7 mouse cellular contexts compared by ENCODE assay signal in the genomic region with DNA sequence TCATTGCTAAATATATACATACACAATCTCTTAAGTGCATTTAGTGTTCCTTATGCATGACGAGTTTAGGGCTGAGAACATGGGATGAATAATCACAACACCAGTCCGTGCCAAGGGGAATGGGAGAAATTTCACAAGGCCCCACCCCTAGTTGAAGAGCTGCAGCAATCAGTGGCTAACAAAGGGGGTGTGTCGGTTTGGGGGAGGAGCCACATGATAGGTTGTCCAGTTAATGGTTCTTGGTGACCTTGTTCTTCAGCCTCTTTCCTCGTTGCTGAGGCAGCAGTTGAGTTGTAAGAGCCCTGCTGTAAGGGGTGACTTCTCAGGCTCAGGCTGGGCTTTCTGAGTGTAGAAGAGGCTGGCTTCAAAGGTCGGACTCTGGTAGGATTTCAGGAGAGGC. TPM values are rescaled to one million over a fixed set of nuclear protein-coding genes. Genes with fewer than 3 reads are reported as not detected.
DNase-seq lines count a peak whose midpoint lies in the region; ATAC-seq and TF ChIP-seq lines count a peak whose summit lies in the region.

No protein-coding gene starts in this region.

- H3K4me1 ChIP-seq in spleen, adult 2 months (ENCODE audit: control insufficient read depth, insufficient read depth, insufficient read length), result peaks cover 10% of the 10 kb centered on the region; the same call in 1 of the 2 replicates
- H3K4me1 ChIP-seq in hindbrain, embryonic 13.5 days (replicated peaks), result peaks cover 39% of the 10 kb centered on the region
- peaks cover 56% of the 10 kb centered on the region for H3K4me1 ChIP-seq in liver, embryonic 13.5 days (replicated peaks)

- DNase-seq in spleen, adult 2 months (ENCODE audit: low read depth in 1 of 2, low spot score in 2 of 2), result no peak
- DNase-seq in spleen, adult 12 weeks (ENCODE audit: low spot score), result no peak
- DNase-seq in brain, adult 2 months (ENCODE audit: low read depth, low spot score), result peak; percentile 62
- peak; percentile 58 for DNase-seq in liver, embryonic 13.5 days
- peak; percentile 65 for DNase-seq in skeletal muscle tissue, adult 2 months (ENCODE audit: low read depth, low spot score)
- DNase-seq in thymus, adult 18-20 months, result no peak

- H3K4me2 ChIP-seq in hindbrain, embryonic 13.5 days, result peak overlapping the region; percentile 97; the same call in 1 of the 2 replicates
- H3K4me2 ChIP-seq in liver, embryonic 13.5 days, result peak overlapping the region; percentile 89

- H3K36me3 ChIP-seq in spleen, adult 2 months (ENCODE audit: control insufficient read depth, insufficient read depth, low read length), result peaks cover 9% of the 10 kb centered on the region
- H3K36me3 ChIP-seq in hindbrain, embryonic 13.5 days, result peaks cover 22% of the 10 kb centered on the region
- H3K36me3 ChIP-seq in liver, embryonic 13.5 days, result peaks cover 20% of the 10 kb centered on the region

- 65% methylated on average over 5 of the region's 5 CpGs for WGBS in spleen, adult 2 months
- WGBS in hindbrain, embryonic 13.5 days, result 44% methylated on average over 5 of the region's 5 CpGs
- 33% methylated on average over 5 of the region's 5 CpGs for WGBS in liver, embryonic 13.5 days (ENCODE audit: insufficient replicate concordance)

- no peak overlapping the region for H3K4me3 ChIP-seq in spleen, adult 2 months (ENCODE audit: extremely low read depth, insufficient read depth, insufficient read length)
- H3K4me3 ChIP-seq in hindbrain, embryonic 13.5 days, result no peak overlapping the region
- peak overlapping the region; percentile 94; the same call in 1 of the 2 replicates for H3K4me3 ChIP-seq in liver, embryonic 13.5 days (replicated peaks)

- peak overlapping the region; percentile 55 for H3K27ac ChIP-seq in spleen, adult 2 months (ENCODE audit: insufficient read depth, low read length)
- H3K27ac ChIP-seq in hindbrain, embryonic 13.5 days, result no peak overlapping the region
- H3K27ac ChIP-seq in liver, embryonic 13.5 days, result peak overlapping the region; percentile 84

- no peaks in the 10 kb centered on the region for H3K9me3 ChIP-seq in hindbrain, embryonic 13.5 days
- no peaks in the 10 kb centered on the region for H3K9me3 ChIP-seq in liver, embryonic 13.5 days (replicated peaks)

- 0 out of 2 replicates have a peak overlapping the region, but pooled peaks have one; percentile 97 for H3K9ac ChIP-seq in hindbrain, embryonic 13.5 days
- peak overlapping the region; percentile 90; the same call in 1 of the 2 replicates for H3K9ac ChIP-seq in liver, embryonic 13.5 days

- TF ChIP-seq POLR2A in spleen, adult 2 months (IDR thresholded peaks at IDR 0.05; ENCODE audit: low read depth, low read length), result no peak

- TF ChIP-seq CTCF in spleen, adult 2 months (IDR thresholded peaks at IDR 0.05; ENCODE audit: extremely low read depth, insufficient read depth, insufficient read length, insufficient replicate concordance), result no peak

- H3K27me3 ChIP-seq in spleen, adult 2 months (ENCODE audit: control insufficient read depth, insufficient read depth, low read length), result no peaks in the 10 kb centered on the region
- no peaks in the 10 kb centered on the region for H3K27me3 ChIP-seq in hindbrain, embryonic 13.5 days
- H3K27me3 ChIP-seq in liver, embryonic 13.5 days, result 0 out of 2 replicates have a peak, but pooled peaks cover 3% of the 10 kb centered on the region

- ATAC-seq in hindbrain, embryonic 13.5 days (ENCODE audit: low FRiP score), result no peak
- ATAC-seq in liver, embryonic 13.5 days (ENCODE audit: low read depth), result no peak

RNA-seq across cellular contexts. Expression of a gene that starts 1.9 kb away (rescaled TPM):
- polyA plus RNA-seq in spleen, adult 2 months (2012; rRNA removed), result 66.0 and 79.2 TPM in 2 replicates
- polyA plus RNA-seq in hindbrain, embryonic 13.5 days (2015; fragmentation: Nextera tagmentation; extraction: Ambion mirVana), result 442 and 459 TPM in 2 replicates
- 242 TPM in 2 replicates for polyA plus RNA-seq in liver, embryonic 13.5 days (2015; fragmentation: Nextera tagmentation; extraction: Ambion mirVana)

RNA-seq across cellular contexts. Expression of a gene that starts 23.7 kb away (rescaled TPM):
- 275 and 360 TPM in 2 replicates for polyA plus RNA-seq in spleen, adult 2 months (2012; rRNA removed)
- 140 TPM in 2 replicates for polyA plus RNA-seq in hindbrain, embryonic 13.5 days (2015; fragmentation: Nextera tagmentation; extraction: Ambion mirVana)
- 15.6 and 16.1 TPM in 2 replicates for polyA plus RNA-seq in liver, embryonic 13.5 days (2015; fragmentation: Nextera tagmentation; extraction: Ambion mirVana)

RNA-seq across cellular contexts. Expression of a gene that starts 47.3 kb away (rescaled TPM):
- 3.1 and 4.6 TPM in 2 replicates for polyA plus RNA-seq in spleen, adult 2 months (2012; rRNA removed)
- polyA plus RNA-seq in hindbrain, embryonic 13.5 days (2015; fragmentation: Nextera tagmentation; extraction: Ambion mirVana), result 198 and 227 TPM in 2 replicates
- polyA plus RNA-seq in liver, embryonic 13.5 days (2015; fragmentation: Nextera tagmentation; extraction: Ambion mirVana), result 21.8 and 22.5 TPM in 2 replicates

RNA-seq across cellular contexts. Expression of a gene that starts 56.8 kb away (rescaled TPM):
- 10.7 and 12.0 TPM in 2 replicates for polyA plus RNA-seq in spleen, adult 2 months (2012; rRNA removed)
- polyA plus RNA-seq in hindbrain, embryonic 13.5 days (2015; fragmentation: Nextera tagmentation; extraction: Ambion mirVana), result 0.89 and 1.1 TPM in 2 replicates
- polyA plus RNA-seq in liver, embryonic 13.5 days (2015; fragmentation: Nextera tagmentation; extraction: Ambion mirVana), result 1.9 and 2.4 TPM in 2 replicates

Comparison
In these comparisons a context has a peak if more than half of its experiments do, and no peak if none do; other contexts are left out.
1. DNase-seq: peak in brain, adult 2 months (single experiment), liver, embryonic 13.5 days (single experiment) and skeletal muscle tissue, adult 2 months (single experiment); none in spleen, adult 2 months (0 of 2), spleen, adult 12 weeks (single experiment) and thymus, adult 18-20 months (0 of 2).